Mouse (Mus musculus) heart, embryonic 11.5 days (tissue): ENCODE results near the gene Asxl1. TPM values are rescaled to one million over a fixed set of nuclear protein-coding genes. Genes with fewer than 3 reads are reported as not detected.

Source experiments
- ATAC-seq: fragments of 200-750 bp; cut with Nextera tagmentation; replicated peaks from 2 replicates; pipeline ENCODE4 v1.8.0; 2017; ENCODE audit warnings: moderate library complexity; ENCODE audit not compliant: insufficient number of reproducible peaks, low FRiP score, low TSS enrichment
- H3K27ac ChIP-seq: fragments of 300-500 bp; sonication (generic); 2 replicates; pipeline ENCODE4 v1.5.1; 2014; ENCODE audit warnings: mild to moderate bottlenecking, low read depth, low read length
- H3K27me3 ChIP-seq: fragments of 300-500 bp; sonication (generic); 2 replicates; pipeline ENCODE4 v1.6.1; 2014; ENCODE audit warnings: mild to moderate bottlenecking, low read length, mixed read lengths; ENCODE audit not compliant: control insufficient read depth, insufficient read depth
- H3K36me3 ChIP-seq: fragments of 300-500 bp; sonication (generic); 2 replicates; pipeline ENCODE4 v1.6.1; 2014; ENCODE audit warnings: mild to moderate bottlenecking, low read length, moderate library complexity, mixed read lengths; ENCODE audit not compliant: control insufficient read depth, insufficient read depth
- H3K4me1 ChIP-seq: fragments of 300-500 bp; sonication (generic); 2 replicates; pipeline ENCODE4 v1.6.1; 2014; ENCODE audit warnings: low read length; ENCODE audit not compliant: control insufficient read depth, insufficient read depth
- H3K4me2 ChIP-seq: fragments of 300-500 bp; sonication (generic); 2 replicates; pipeline ENCODE4 v1.6.1; 2014; ENCODE audit warnings: mild to moderate bottlenecking, moderate library complexity
- H3K4me3 ChIP-seq: fragments of 300-500 bp; sonication (generic); 2 replicates; pipeline ENCODE4 v1.5.1; 2014; ENCODE audit warnings: low read depth, low read length
- H3K9ac ChIP-seq: fragments of 300-500 bp; sonication (generic); 2 replicates; pipeline ENCODE4 v1.6.1; 2014; ENCODE audit warnings: mild to moderate bottlenecking, low read depth, low read length, moderate library complexity
- H3K9me3 ChIP-seq: fragments of 300-500 bp; sonication (generic); replicated peaks from 2 replicates; pipeline ENCODE4 v1.6.1; 2016; ENCODE audit warnings: low read length; ENCODE audit not compliant: control insufficient read depth
- WGBS: fragments of 180-500 bp; shearing (Covaris S2); extraction: QIAGEN DNeasy Blood & Tissue Kit; methylation state at CpG from one replicate; pipeline ENCODE4 v1.1.7; 2014; ENCODE audit not compliant: insufficient replicate concordance; 5-methylcytosine and 5-hydroxymethylcytosine counted together
- polyA plus RNA-seq: library from polyadenylated mRNA; unstranded; fragments of >200 nt; fragmentation: Nextera tagmentation; extraction: Ambion mirVana; gene quantifications from 2 replicates; pipeline ENCODE4 v1.2.1, GENCODE M21; 2014

Asxl1 gene
- polyA plus RNA-seq, 1 experiment from 2014 or later: 13.8 TPM

DNA sequence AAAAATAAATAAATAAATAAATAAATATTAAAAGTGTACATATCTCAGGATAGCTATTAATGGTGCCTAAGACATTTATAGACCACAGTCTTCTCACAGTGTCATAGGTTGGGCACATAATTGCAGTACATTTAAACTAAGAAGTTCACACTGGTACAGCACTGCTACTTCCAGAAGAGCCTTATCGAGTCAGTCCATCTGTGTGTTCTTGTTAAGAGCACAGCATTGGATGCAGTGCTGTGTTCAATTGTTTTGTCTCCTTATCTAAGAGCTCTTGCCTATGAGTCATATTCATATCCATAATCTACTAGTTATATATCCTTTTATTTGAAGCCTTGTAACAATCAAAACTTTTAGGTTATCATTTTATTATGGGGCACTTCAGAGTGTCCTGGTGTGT, 34.9 kb downstream of the Asxl1 start:
- 90% methylated on average over 1 of the region's 1 CpGs for WGBS
- no peaks in the 10 kb centered on the region for H3K9me3 ChIP-seq
- H3K9ac ChIP-seq: no peak overlapping the region
- no peak overlapping the region for H3K4me3 ChIP-seq
- H3K27me3 ChIP-seq: no peaks in the 10 kb centered on the region
- H3K4me2 ChIP-seq: no peak overlapping the region
- ATAC-seq: no peak
- H3K4me1 ChIP-seq: no peaks in the 10 kb centered on the region
- no peak overlapping the region for H3K27ac ChIP-seq
- peaks cover 8% of the 10 kb centered on the region for H3K36me3 ChIP-seq

DNA sequence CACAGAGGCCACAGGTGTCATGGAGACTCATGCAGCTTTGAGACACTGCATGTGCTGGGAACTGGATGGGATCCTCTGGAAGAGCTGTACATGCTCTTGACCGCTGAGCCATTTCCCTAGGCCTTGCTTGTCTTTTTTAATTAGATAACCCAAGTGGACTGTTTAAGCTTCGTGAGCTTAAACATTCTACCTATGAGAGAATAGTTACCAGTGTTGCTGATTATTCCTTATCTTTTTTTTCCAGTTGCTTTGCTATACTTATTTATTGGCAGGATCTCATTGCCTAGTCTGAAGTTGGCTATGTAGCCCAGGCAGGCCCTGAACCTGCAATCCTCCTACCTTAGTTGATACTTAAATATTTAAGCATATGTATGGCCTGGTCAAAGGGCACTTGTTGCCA, 44.2 kb downstream of the Asxl1 start:
- Histone ChIP-seq H3K27me3 (no peaks in the 10 kb centered on the region), H3K4me3 (no peak overlapping the region), H3K27ac (no peak overlapping the region), H3K4me2 (no peak overlapping the region), H3K9me3 (0 out of 2 replicates have a peak, but pooled peaks cover 3% of the 10 kb centered on the region), H3K4me1 (no peaks in the 10 kb centered on the region), H3K9ac (no peak overlapping the region), H3K36me3 (peaks cover 38% of the 10 kb centered on the region)
- WGBS: 79% methylated on average over 2 of the region's 2 CpGs
- ATAC-seq: no peak

DNA sequence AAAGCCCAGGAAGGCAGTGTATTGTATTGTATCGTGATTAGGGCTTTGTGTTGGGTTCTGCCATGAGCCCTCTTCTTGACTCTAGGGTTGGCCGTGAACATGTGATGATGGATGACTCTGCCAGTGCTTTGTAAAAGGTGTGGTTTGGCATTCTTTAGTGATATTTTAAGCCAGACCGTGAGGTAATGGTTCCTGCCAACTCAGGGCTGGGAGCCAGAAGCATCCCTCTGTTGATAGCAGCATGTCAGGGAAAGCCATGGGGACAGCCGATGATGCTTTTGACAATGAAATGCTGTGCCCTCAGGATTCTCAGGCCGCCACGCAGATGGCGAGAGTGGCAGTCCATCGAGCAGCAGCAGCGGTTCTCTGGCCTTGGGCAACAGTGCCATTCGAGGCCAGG, 47.4 kb downstream of the Asxl1 start:
- Histone ChIP-seq H3K4me2 (no peak overlapping the region), H3K4me1 (no peaks in the 10 kb centered on the region), H3K27me3 (no peaks in the 10 kb centered on the region), H3K9ac (no peak overlapping the region), H3K9me3 (0 out of 2 replicates have a peak, but pooled peaks cover 3% of the 10 kb centered on the region), H3K36me3 (peaks cover 52% of the 10 kb centered on the region), H3K27ac (no peak overlapping the region), H3K4me3 (no peak overlapping the region)
- WGBS: 89% methylated on average over 10 of the region's 10 CpGs
- ATAC-seq: no peak

DNA sequence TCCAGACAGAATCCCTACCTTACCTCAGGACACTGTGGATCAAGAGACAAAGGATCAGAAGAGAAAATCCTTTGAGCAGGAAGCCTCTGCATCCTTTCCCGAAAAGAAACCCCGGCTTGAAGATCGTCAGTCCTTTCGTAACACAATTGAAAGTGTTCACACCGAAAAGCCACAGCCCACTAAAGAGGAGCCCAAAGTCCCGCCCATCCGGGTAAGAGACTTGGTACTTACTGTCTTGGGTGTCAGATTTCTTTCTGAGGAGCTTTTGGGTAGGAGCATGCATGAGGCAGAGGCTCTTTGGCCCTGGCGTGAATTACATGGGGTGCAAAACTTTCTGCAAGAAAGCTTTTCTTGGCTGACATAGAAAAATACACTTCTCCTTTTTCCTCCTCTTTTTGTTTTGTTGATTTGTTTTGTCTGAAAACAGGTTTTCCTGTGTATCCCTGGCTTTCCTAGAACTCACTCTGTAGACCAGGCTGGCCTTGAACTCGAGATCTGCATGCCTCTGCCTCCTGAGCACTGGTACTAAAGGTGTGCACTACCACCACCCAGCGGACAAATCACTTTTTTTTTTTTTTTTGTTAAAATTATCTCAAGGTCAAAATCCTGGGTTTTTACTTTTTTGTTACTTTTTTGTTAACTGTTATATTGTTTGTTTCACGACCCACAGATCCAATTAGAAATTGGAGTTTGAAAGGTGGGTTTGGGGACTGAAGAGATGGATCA, 52.3 kb downstream of the Asxl1 start:
- 92% methylated on average over 11 of the region's 11 CpGs for WGBS
- Histone ChIP-seq H3K4me3 (no peak overlapping the region), H3K36me3 (peaks cover 63% of the 10 kb centered on the region), H3K4me1 (no peaks in the 10 kb centered on the region), H3K9ac (no peak overlapping the region), H3K9me3 (0 out of 2 replicates have a peak, but pooled peaks cover 3% of the 10 kb centered on the region), H3K27me3 (no peaks in the 10 kb centered on the region), H3K4me2 (no peak overlapping the region), H3K27ac (no peak overlapping the region)
- no peak for ATAC-seq

DNA sequence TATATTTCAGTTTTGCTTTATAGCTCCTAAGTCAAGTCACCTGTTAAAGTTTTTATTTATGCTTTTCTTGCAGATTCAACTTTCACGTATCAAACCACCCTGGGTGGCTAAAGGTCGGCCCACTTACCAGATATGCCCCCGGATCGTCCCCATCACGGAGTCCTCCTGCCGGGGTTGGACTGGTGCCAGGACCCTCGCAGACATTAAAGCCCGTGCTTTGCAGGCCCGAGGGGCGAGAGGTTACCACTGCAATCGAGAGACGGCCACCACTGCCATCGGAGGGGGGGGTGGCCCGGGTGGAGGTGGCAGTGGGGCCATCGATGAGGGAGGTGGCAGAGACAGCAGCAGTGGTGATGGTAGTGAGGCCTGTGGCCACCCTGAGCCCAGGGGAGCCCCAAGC, 53.5 kb downstream of the Asxl1 start:
- Histone ChIP-seq H3K4me1 (no peaks in the 10 kb centered on the region), H3K27ac (no peak overlapping the region), H3K9ac (no peak overlapping the region), H3K36me3 (peaks cover 52% of the 10 kb centered on the region), H3K4me3 (no peak overlapping the region), H3K9me3 (0 out of 2 replicates have a peak, but pooled peaks cover 3% of the 10 kb centered on the region), H3K4me2 (no peak overlapping the region), H3K27me3 (no peaks in the 10 kb centered on the region)
- 89% methylated on average over 15 of the region's 15 CpGs for WGBS
- ATAC-seq: no peak

DNA sequence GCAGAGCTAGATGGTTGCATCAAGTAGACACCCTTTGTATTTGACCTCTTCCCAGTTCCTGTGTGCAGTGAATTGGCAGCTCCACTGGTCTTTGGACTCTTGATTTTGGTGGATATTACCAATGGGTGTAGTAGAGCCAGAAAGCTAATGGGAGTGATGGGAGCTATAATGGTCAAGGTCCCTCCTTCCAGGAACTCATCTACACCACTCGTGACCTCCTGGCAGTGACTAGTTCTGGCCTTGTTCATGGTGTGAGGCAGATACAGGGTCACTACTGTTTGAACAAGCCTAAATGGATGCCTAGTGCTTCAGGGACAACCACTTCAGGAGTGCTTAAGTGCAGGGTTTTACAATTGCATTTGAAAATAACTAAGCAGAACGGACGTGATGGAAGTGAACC, 58.4 kb downstream of the Asxl1 start:
- Histone ChIP-seq H3K4me3 (no peak overlapping the region), H3K4me1 (peaks cover 3% of the 10 kb centered on the region), H3K4me2 (no peak overlapping the region), H3K9me3 (no peaks in the 10 kb centered on the region), H3K36me3 (peaks cover 28% of the 10 kb centered on the region), H3K9ac (no peak overlapping the region), H3K27ac (no peak overlapping the region), H3K27me3 (no peaks in the 10 kb centered on the region)
- no peak for ATAC-seq
- whole genome bisulfite sequencing: 84% methylated on average over 3 of the region's 3 CpGs

DNA sequence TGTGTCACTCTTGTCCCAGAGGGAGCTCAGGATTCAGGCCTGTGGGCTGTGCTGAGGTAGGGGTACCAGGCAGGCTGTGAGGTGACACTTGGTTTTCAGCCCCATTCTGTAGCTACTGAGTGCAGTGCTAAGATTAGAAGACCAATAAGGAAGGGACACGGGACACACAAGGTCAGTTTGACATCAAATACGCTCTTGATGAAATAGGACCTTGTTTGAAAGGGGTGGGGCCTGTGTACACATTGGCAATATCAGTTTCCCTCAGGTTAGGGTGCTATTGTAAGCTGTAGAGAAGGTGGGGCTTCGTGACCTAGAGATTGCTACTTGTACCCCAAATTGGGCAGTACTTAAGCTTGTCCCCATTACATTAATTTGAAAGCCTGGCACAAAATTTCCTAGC, 59.3 kb downstream of the Asxl1 start:
- Histone ChIP-seq H3K9ac (no peak overlapping the region), H3K36me3 (peaks cover 25% of the 10 kb centered on the region), H3K4me3 (no peak overlapping the region), H3K27me3 (no peaks in the 10 kb centered on the region), H3K4me1 (peaks cover 3% of the 10 kb centered on the region), H3K4me2 (no peak overlapping the region), H3K9me3 (no peaks in the 10 kb centered on the region), H3K27ac (no peak overlapping the region)
- ATAC-seq: no peak
- WGBS: 68% methylated on average over 3 of the region's 3 CpGs

DNA sequence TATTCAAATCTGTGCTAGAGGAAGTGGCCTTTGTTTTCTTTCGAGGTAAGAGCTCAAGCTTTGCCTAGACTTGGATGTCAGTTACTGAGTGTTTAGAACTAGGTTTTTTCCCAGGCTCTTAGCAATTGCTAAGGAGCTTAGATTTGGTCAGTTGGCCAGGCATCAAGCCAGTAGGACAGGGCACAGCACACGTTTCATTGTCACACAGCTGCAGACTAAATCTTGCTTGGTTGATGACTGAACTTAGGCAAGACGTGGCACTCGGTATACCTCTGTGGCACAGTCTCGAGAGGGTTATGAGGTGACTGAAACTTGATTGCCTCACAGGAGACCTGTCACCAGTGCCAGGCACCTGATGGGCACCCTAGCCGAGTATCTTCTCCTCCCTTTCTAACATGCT, 61.3 kb downstream of the Asxl1 start:
- H3K9me3 ChIP-seq: no peaks in the 10 kb centered on the region
- H3K9ac ChIP-seq: no peak overlapping the region
- no peak overlapping the region for H3K4me2 ChIP-seq
- no peak overlapping the region for H3K4me3 ChIP-seq
- H3K36me3 ChIP-seq: peaks cover 23% of the 10 kb centered on the region
- no peak overlapping the region for H3K27ac ChIP-seq
- 72% methylated on average over 6 of the region's 6 CpGs for WGBS
- no peaks in the 10 kb centered on the region for H3K27me3 ChIP-seq
- peaks cover 6% of the 10 kb centered on the region for H3K4me1 ChIP-seq
- no peak for ATAC-seq

DNA sequence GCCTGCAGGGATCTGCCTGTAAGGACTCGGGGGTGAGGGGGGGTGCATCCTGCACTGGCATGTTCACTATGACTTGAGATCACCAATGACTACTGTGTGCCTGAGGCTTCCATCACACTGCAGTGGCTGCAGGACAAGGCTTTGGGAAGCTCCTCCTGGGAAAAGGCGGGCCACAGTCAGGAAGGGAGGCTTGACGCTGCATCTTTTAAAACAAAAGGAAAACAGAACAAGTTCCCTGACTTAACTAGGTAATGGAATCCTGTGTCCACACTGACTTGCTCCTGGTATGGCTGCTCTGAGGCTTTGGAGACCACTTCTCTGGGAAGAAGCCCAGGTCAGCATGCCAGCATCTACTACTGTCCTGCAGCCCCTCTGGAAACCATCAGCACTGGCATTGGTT, 63.3 kb downstream of the Asxl1 start:
- Histone ChIP-seq H3K27me3 (no peaks in the 10 kb centered on the region), H3K27ac (no peak overlapping the region), H3K36me3 (peaks cover 23% of the 10 kb centered on the region), H3K4me3 (no peak overlapping the region), H3K4me1 (peaks cover 6% of the 10 kb centered on the region), H3K4me2 (no peak overlapping the region), H3K9ac (no peak overlapping the region), H3K9me3 (no peaks in the 10 kb centered on the region)
- ATAC-seq: no peak
- 78% methylated on average over 3 of the region's 3 CpGs for WGBS
